Comparison of ENCODE assay signal across 9 mouse cellular contexts in genomic region chr10:63156919-63157318, GRCm38 (mm10). TPM values are rescaled to one million over a fixed set of nuclear protein-coding genes. Genes with fewer than 3 reads are reported as not detected.
A peak's percentile ranks its signal among the peaks of the same experiment; 100 is the strongest.
DNase-seq lines count a peak whose midpoint lies in the region; ATAC-seq lines count a peak whose summit lies in the region.
"Had no signal": no experiment of that assay in that cellular context is flagged by ENCODE, and none has a peak within 500 bp of the region (broad histone marks: within the 10 kb centered on the region; RNA-seq: fewer than 3 reads in every experiment).

No protein-coding gene starts in this region.

- no peak overlapping the region for H3K4me3 ChIP-seq in heart, embryonic 16.5 days (ENCODE audit: low read length)
- H3K4me3 ChIP-seq in intestine, embryonic 16.5 days (ENCODE audit: low read length) = no peak overlapping the region

- peak overlapping the region; percentile 92 for H3K27ac ChIP-seq in heart, embryonic 16.5 days (ENCODE audit: low read length)
- no peak overlapping the region for H3K27ac ChIP-seq in intestine, embryonic 16.5 days (ENCODE audit: low read length)

- H3K27me3 ChIP-seq in heart, embryonic 16.5 days (ENCODE audit: control insufficient read depth, insufficient read depth, low read length) = no peaks in the 10 kb centered on the region
- no peaks in the 10 kb centered on the region for H3K27me3 ChIP-seq in intestine, embryonic 16.5 days (replicated peaks; ENCODE audit: control insufficient read depth, insufficient read depth, low read length)

- peak; percentile 55 for DNase-seq in kidney, adult 9 months
- DNase-seq in kidney, adult 11 months = no peak
- peak; percentile 91 to 95 for DNase-seq in left cerebral cortex, adult 9 months (ENCODE audit: low spot score in 2 of 2)
- DNase-seq in right cerebral cortex, postnatal 4 days = peak; percentile 37
- DNase-seq in B cell, adult 2 months = no peak
- DNase-seq in embryo, embryonic 9.5 days (ENCODE audit: extremely low spot score) = no peak

- peak; percentile 88 for ATAC-seq in heart, embryonic 16.5 days (replicated peaks; ENCODE audit: extremely low read depth, insufficient read depth, low FRiP score)
- no peak for ATAC-seq in intestine, embryonic 16.5 days

- peaks cover 16% of the 10 kb centered on the region for H3K4me1 ChIP-seq in heart, embryonic 16.5 days (ENCODE audit: control insufficient read depth, insufficient read depth, low read length)
- H3K4me1 ChIP-seq in intestine, embryonic 16.5 days (ENCODE audit: control insufficient read depth, insufficient read depth, low read length) = no peaks in the 10 kb centered on the region; the same call in 1 of the 2 replicates

- no peaks in the 10 kb centered on the region for H3K36me3 ChIP-seq in heart, embryonic 16.5 days (ENCODE audit: control insufficient read depth, insufficient read depth)
- no peaks in the 10 kb centered on the region for H3K36me3 ChIP-seq in intestine, embryonic 16.5 days (ENCODE audit: control insufficient read depth, insufficient read depth, low read length)

- H3K9ac ChIP-seq in heart, embryonic 16.5 days (ENCODE audit: low read length) = no peak overlapping the region
- H3K9ac ChIP-seq in intestine, embryonic 16.5 days (ENCODE audit: low read depth, low read length) = no peak overlapping the region

- no peaks in the 10 kb centered on the region for H3K9me3 ChIP-seq in heart, embryonic 16.5 days (replicated peaks; ENCODE audit: control insufficient read depth, low read length)
- H3K9me3 ChIP-seq in intestine, embryonic 16.5 days (ENCODE audit: control insufficient read depth, low read length) = no peaks in the 10 kb centered on the region

- WGBS in heart, embryonic 16.5 days = 21% methylated on average over 4 of the region's 4 CpGs
- 52% methylated on average over 4 of the region's 4 CpGs for WGBS in intestine, embryonic 16.5 days

- no peak overlapping the region for H3K4me2 ChIP-seq in heart, embryonic 16.5 days (ENCODE audit: low read depth, low read length)
- no peak overlapping the region for H3K4me2 ChIP-seq in intestine, embryonic 16.5 days (ENCODE audit: low read depth, low read length)

RNA-seq across cellular contexts. Expression of gene Mypn, which starts 46.8 kb away (rescaled TPM):
- polyA plus RNA-seq in heart, embryonic 16.5 days (2015; fragmentation: Nextera tagmentation; extraction: Ambion mirVana) = 12.3 and 14.4 TPM in 2 replicates
- polyA plus RNA-seq in intestine, embryonic 16.5 days (2015; fragmentation: Nextera tagmentation; extraction: Ambion mirVana) = not detected in 2 replicates

RNA-seq across cellular contexts. Expression of gene Atoh7, which starts 57.5 kb away (rescaled TPM):
- not detected in 2 replicates for polyA plus RNA-seq in heart, embryonic 16.5 days (2015; fragmentation: Nextera tagmentation; extraction: Ambion mirVana)
- not detected in 2 replicates for polyA plus RNA-seq in intestine, embryonic 16.5 days (2015; fragmentation: Nextera tagmentation; extraction: Ambion mirVana)
- polyA plus RNA-seq: C2C12 had no signal

Comparison
In these comparisons a context has a peak if more than half of its experiments do, and no peak if none do; other contexts are left out.
1. DNase-seq: peak in kidney, adult 9 months (single experiment), left cerebral cortex, adult 9 months (2 of 2) and right cerebral cortex, postnatal 4 days (single experiment); none in kidney, adult 11 months (single experiment), B cell, adult 2 months (0 of 2) and embryo, embryonic 9.5 days (single experiment).
2. RNA of gene Mypn, which starts 46.8 kb away (polyA plus RNA-seq): 12.3 to 14.4 TPM in heart, embryonic 16.5 days; not detected in intestine, embryonic 16.5 days; every median in the first group is over 10 times any median in the second.